Mouse (Mus musculus) limb, embryonic 13.5 days (tissue): ENCODE data around the gene Ephb1. TPM values are rescaled to one million over a fixed set of nuclear protein-coding genes. Genes with fewer than 3 reads are reported as not detected.

Experiments used
- ATAC-seq: fragments of 200-750 bp; cut with Nextera tagmentation; 2 replicates; pipeline ENCODE4 v1.8.0; 2017; ENCODE audit warnings: low read depth, moderate number of reproducible peaks, moderate TSS enrichment; ENCODE audit not compliant: low FRiP score
- H3K27ac ChIP-seq: fragments of 300-500 bp; sonication (generic); 2 replicates; pipeline ENCODE4 v1.5.1; 2015; ENCODE audit warnings: inconsistent platforms, mild to moderate bottlenecking, moderate library complexity
- H3K27me3 ChIP-seq: fragments of 300-500 bp; sonication (generic); 2 replicates; pipeline ENCODE4 v1.6.1; 2015; ENCODE audit warnings: mild to moderate bottlenecking, inconsistent platforms
- H3K36me3 ChIP-seq: fragments of 300-500 bp; sonication (generic); 2 replicates; pipeline ENCODE4 v1.6.1; 2015; ENCODE audit warnings: inconsistent platforms, mild to moderate bottlenecking, moderate library complexity
- H3K4me1 ChIP-seq: fragments of 300-500 bp; sonication (generic); 2 replicates; pipeline ENCODE4 v1.6.1; 2015; ENCODE audit warnings: inconsistent platforms
- H3K4me2 ChIP-seq: fragments of 300-500 bp; sonication (generic); replicated peaks from 2 replicates; pipeline ENCODE4 v1.6.1; 2015; ENCODE audit warnings: inconsistent platforms, mild to moderate bottlenecking, moderate library complexity
- H3K4me3 ChIP-seq: fragments of 300-500 bp; sonication (generic); 2 replicates; pipeline ENCODE4 v1.5.1; 2015; ENCODE audit warnings: moderate library complexity, mild to moderate bottlenecking, inconsistent platforms
- H3K9ac ChIP-seq: fragments of 300-500 bp; sonication (generic); 2 replicates; pipeline ENCODE4 v1.6.1; 2015; ENCODE audit warnings: mild to moderate bottlenecking, inconsistent platforms
- H3K9me3 ChIP-seq: fragments of 300-500 bp; sonication (generic); 2 replicates; pipeline ENCODE4 v1.6.1; 2016; ENCODE audit warnings: inconsistent platforms
- WGBS: fragments of 180-500 bp; shearing (Covaris S2); methylation state at CpG from one replicate; pipeline ENCODE4 v1.1.7; 2015; 5-methylcytosine and 5-hydroxymethylcytosine counted together
- polyA plus RNA-seq: library from polyadenylated mRNA; unstranded; fragments of >200 nt; fragmentation: Nextera tagmentation; extraction: Ambion mirVana; gene quantifications from 2 replicates; pipeline ENCODE4 v1.2.1, GENCODE M21; 2015

The Ephb1 gene
- polyA plus RNA-seq, 1 experiment from 2014 or later: 4.2 TPM

DNA sequence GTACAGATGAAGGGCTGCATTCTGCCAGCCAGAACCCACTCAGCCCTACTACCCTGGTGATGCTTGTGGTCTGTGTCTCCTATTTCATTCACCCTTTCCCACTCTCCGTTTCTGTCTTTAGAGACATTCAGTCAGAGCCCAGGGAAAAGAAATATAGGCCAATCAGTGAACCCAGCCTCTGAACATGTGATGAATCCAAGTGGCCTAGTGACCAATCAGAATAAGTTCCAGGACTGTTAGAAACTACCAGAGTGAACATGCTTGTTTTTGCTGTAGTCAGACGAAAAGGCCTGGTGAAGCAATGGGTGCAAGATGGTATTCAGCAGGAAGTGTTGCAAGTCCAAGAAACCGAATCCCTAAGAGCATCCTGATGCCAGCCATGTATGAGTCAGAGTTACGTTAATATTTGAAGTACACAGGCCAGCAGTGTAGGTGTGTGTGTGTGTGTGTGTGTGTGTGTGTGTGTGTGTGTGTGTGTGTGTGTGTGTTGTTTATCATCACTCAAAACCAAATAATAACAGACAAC lies 26.8 kb downstream of the Ephb1 start:
- H3K9me3 ChIP-seq: no peaks in the 10 kb centered on the region
- H3K4me3 ChIP-seq: no peak overlapping the region
- no peak for ATAC-seq
- WGBS: 84% methylated on average over 4 of the region's 4 CpGs
- H3K9ac ChIP-seq: no peak overlapping the region
- no peaks in the 10 kb centered on the region for H3K36me3 ChIP-seq
- no peak overlapping the region for H3K4me2 ChIP-seq
- H3K27ac ChIP-seq: no peak overlapping the region
- no peaks in the 10 kb centered on the region for H3K4me1 ChIP-seq
- H3K27me3 ChIP-seq: no peaks in the 10 kb centered on the region

DNA sequence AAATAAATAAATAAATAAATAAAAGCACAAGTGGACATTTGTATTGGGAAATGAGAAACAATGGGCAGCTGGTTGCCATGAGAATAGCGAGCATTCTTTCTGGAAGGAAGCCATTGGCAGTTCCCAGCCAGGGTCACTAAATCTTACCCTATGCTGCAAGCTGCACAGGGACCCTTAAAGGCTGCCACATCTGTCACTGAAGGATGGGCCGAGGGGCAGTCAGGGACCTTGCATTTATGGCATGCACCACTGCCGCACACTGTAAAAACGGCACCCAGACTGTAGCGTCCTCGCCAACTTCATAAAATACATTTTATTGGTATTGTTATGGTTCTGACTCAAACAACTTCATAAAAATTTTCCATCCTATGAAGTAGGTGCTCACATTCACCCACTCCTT lies 39.1 kb downstream of the Ephb1 start:
- 70% methylated on average over 6 of the region's 6 CpGs for WGBS
- no peak overlapping the region for H3K27ac ChIP-seq
- H3K27me3 ChIP-seq: no peaks in the 10 kb centered on the region
- H3K4me1 ChIP-seq: no peaks in the 10 kb centered on the region
- ATAC-seq: no peak
- H3K4me3 ChIP-seq: no peak overlapping the region
- no peak overlapping the region for H3K4me2 ChIP-seq
- no peak overlapping the region for H3K9ac ChIP-seq
- H3K9me3 ChIP-seq: no peaks in the 10 kb centered on the region; the same call in 1 of the 2 replicates
- H3K36me3 ChIP-seq: no peaks in the 10 kb centered on the region

- Histone ChIP-seq H3K4me2 (no peak overlapping the region), H3K9ac (no peak overlapping the region), H3K9me3 (no peaks in the 10 kb centered on the region; the same call in 1 of the 2 replicates), H3K27me3 (no peaks in the 10 kb centered on the region), H3K27ac (no peak overlapping the region), H3K36me3 (no peaks in the 10 kb centered on the region), H3K4me3 (no peak overlapping the region), H3K4me1 (0 out of 2 replicates have a peak, but pooled peaks cover 2% of the 10 kb centered on the region)
- ATAC-seq: no peak
- 70% methylated on average over 1 of the region's 1 CpGs for WGBS
Observed at GRCm38 (mm10) chr9:102314795-102315194, 39.7 kb downstream of the Ephb1 start.

DNA sequence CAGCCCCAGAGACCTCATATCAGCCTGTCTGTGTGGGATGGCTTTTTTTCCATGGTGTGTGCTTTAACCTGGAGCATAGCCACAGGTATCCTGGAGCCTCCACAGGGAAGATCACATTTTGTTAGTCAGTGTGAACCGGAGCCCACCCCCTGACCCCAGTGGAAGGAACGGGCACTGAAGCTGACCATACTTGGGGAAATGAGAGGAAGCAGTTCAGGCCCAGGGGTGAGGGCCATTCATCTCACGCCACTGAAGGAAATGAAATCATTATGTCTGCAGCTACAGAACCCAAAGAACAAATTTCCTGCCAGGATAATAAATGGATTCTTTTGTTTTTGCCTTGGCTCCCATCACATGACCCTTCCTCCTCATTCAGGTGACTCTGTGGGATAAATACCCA lies 44.1 kb downstream of the Ephb1 start:
- no peak for ATAC-seq
- Histone ChIP-seq H3K9ac (no peak overlapping the region), H3K9me3 (no peaks in the 10 kb centered on the region; the same call in 1 of the 2 replicates), H3K27ac (no peak overlapping the region; the same call in 1 of the 2 replicates), H3K4me1 (0 out of 2 replicates have a peak, but pooled peaks cover 2% of the 10 kb centered on the region), H3K36me3 (no peaks in the 10 kb centered on the region), H3K27me3 (no peaks in the 10 kb centered on the region), H3K4me2 (no peak overlapping the region), H3K4me3 (no peak overlapping the region)
- 22% methylated on average over 3 of the region's 3 CpGs for WGBS

GRCm38 (mm10) chr9:102309278-102309677 lies 45.2 kb downstream of the Ephb1 start:
- Histone ChIP-seq H3K4me2 (no peak overlapping the region), H3K27ac (no peak overlapping the region), H3K4me3 (no peak overlapping the region), H3K9ac (no peak overlapping the region), H3K9me3 (no peaks in the 10 kb centered on the region; the same call in 1 of the 2 replicates), H3K36me3 (no peaks in the 10 kb centered on the region), H3K27me3 (no peaks in the 10 kb centered on the region), H3K4me1 (0 out of 2 replicates have a peak, but pooled peaks cover 3% of the 10 kb centered on the region)
- ATAC-seq: no peak
- 89% methylated on average over 7 of the region's 7 CpGs for WGBS

- 35% methylated on average over 4 of the region's 4 CpGs for WGBS
- no peak overlapping the region for H3K4me3 ChIP-seq
- no peak overlapping the region for H3K27ac ChIP-seq
- no peaks in the 10 kb centered on the region; the same call in 1 of the 2 replicates for H3K27me3 ChIP-seq
- no peaks in the 10 kb centered on the region; the same call in 1 of the 2 replicates for H3K9me3 ChIP-seq
- no peak overlapping the region for H3K4me2 ChIP-seq
- ATAC-seq: no peak
- H3K9ac ChIP-seq: no peak overlapping the region
- 0 out of 2 replicates have a peak, but pooled peaks cover 8% of the 10 kb centered on the region for H3K4me1 ChIP-seq
- no peaks in the 10 kb centered on the region for H3K36me3 ChIP-seq
Observed at GRCm38 (mm10) chr9:102307656-102308055, 46.8 kb downstream of the Ephb1 start.

DNA sequence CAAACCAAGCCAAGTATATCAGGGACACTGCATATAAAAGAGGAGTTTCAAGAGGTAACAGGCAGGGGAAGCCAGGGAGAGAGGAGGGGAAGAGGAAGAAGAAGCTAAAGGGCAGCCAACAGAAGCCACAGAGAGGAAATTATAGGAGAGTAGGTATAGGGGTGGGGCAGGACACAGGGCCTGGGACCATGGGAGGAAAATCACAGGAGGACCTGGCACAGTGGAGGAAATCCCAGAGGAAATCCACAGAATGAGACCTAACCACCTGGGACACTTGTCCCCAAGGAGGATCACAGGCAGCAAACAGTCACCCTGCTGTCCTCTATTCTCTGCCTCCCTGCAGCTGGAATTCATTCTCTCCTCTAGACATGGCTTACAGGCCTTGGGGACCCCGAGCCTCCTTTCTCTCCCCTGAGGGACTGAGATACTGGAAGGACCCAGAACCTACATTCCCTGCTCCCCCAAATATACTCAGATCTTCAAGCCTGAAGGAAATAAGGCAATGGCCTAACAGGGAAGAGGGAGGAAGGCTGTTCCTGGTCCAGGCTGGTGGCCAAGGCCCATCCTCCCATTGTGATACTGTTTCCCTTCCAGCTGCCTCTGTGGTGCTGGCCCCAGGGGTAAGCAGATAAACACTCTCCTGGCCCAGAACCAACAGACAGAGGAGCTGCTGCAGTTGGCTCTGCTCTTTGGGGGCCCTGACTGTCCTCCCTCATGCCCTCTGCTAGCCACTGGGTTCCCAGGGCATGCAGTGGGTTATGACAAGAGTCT lies 47.7 kb downstream of the Ephb1 start:
- Histone ChIP-seq H3K4me2 (no peak overlapping the region), H3K27ac (no peak overlapping the region), H3K4me3 (no peak overlapping the region), H3K4me1 (0 out of 2 replicates have a peak, but pooled peaks cover 8% of the 10 kb centered on the region), H3K9me3 (no peaks in the 10 kb centered on the region; the same call in 1 of the 2 replicates), H3K9ac (no peak overlapping the region), H3K27me3 (peaks cover 2% of the 10 kb centered on the region; the same call in 1 of the 2 replicates), H3K36me3 (no peaks in the 10 kb centered on the region)
- WGBS: 62% methylated on average over 1 of the region's 1 CpGs
- ATAC-seq: no peak

DNA sequence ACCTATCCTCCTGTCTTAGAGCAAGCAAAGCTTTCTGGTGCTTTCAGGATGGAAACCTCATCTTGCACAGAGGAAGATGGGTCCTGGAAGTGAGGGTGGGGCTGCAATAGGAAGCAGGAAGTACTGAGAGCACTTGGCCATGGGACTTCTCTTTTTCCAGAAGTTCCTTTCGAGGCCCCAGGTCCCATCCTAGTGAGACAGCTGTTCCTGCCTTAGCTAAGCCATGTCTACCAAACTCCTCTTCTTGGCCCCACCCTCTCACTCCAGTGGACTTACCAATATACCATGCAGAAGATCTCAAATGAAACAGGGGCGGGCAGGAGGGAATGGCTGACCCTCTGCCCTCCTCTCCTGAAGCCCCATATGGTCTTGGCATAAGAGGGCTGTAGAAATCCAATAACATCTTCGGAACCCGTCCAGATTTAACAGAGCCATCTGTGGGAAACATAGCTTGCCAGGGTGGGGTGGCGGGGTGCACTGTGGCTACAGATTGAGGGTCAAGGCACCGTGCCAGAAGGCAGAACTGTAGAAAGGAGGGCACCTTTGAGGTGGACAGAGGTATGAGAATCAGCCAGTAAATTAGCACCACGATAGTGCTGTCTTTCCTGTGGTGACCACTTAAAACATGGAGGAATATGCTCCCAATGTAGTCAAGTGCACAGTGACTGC lies 48.9 kb downstream of the Ephb1 start:
- Histone ChIP-seq H3K4me2 (no peak overlapping the region), H3K9ac (no peak overlapping the region), H3K4me3 (no peak overlapping the region), H3K36me3 (no peaks in the 10 kb centered on the region), H3K27ac (no peak overlapping the region), H3K4me1 (0 out of 2 replicates have a peak, but pooled peaks cover 8% of the 10 kb centered on the region), H3K9me3 (no peaks in the 10 kb centered on the region), H3K27me3 (peaks cover 8% of the 10 kb centered on the region; the same call in 1 of the 2 replicates)
- no peak for ATAC-seq
- 85% methylated on average over 7 of the region's 7 CpGs for WGBS

DNA sequence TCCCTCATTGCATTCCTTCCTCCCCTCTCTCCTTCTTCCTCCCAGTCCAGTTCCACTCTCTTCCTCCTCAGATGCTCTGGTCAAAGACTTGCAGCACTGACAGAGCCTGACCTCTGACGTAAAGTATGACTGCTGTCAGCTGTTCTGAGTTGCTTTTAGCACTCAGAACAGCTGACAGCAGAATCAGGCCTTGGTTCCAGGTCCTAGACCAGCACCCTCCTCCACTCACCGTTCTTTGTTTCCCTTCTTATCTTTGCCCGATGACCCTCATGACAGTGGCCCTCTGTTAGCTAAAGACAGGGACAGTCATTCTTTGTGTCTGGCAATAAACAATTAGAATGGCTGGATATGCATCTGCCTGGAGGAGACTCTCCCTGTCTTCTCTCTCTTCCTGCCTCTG lies 49.7 kb downstream of the Ephb1 start:
- 68% methylated on average over 3 of the region's 3 CpGs for WGBS
- Histone ChIP-seq H3K9me3 (no peaks in the 10 kb centered on the region), H3K27me3 (peaks cover 9% of the 10 kb centered on the region; the same call in 1 of the 2 replicates), H3K27ac (no peak overlapping the region), H3K36me3 (no peaks in the 10 kb centered on the region), H3K4me2 (no peak overlapping the region), H3K4me1 (0 out of 2 replicates have a peak, but pooled peaks cover 6% of the 10 kb centered on the region), H3K9ac (no peak overlapping the region), H3K4me3 (no peak overlapping the region)
- ATAC-seq: no peak

DNA sequence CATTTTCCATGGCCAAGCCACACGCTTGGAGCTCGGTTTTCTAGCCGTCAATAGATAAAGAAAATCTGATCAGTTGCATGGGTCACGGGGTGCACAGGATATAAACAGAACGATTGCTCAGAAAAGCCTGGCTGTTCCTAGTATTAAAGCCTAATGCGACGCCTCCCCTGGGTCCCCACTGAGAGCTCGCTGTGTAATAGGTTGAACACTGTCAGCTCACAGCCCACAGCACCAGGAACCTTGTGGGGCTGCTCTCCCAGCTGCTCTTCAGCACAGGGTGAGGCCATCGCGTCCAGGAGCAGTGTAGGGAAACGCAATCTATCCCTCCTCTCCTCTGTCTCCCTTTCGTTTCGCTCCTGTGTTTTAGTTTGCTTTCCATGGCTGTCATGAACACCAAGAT lies 50.6 kb downstream of the Ephb1 start:
- no peak for ATAC-seq

DNA sequence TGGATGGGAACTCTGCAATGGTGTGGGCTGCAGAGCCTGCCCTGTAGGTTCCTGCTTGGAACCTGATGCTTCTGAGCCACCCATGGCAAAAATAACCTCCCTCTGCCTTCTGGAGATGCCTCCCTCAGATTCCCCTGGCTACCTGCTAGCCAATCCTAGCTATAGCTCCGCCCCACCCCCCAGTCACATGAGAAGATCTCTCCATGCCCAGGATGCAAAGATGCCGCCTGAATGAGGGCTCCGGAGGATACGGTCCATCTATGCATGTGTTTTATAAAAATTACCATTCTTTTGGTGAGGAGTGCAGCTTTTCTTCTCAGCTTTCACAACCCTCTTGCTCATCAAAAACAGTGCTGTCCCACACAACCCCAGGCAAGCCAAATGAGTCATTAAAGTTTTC lies 53.5 kb downstream of the Ephb1 start:
- ATAC-seq: no peak
- H3K4me1 ChIP-seq: 0 out of 2 replicates have a peak, but pooled peaks cover 6% of the 10 kb centered on the region
- H3K9ac ChIP-seq: no peak overlapping the region
- H3K27me3 ChIP-seq: peaks cover 9% of the 10 kb centered on the region; the same call in 1 of the 2 replicates
- WGBS: 82% methylated on average over 4 of the region's 4 CpGs
- H3K4me3 ChIP-seq: no peak overlapping the region
- H3K36me3 ChIP-seq: no peaks in the 10 kb centered on the region
- H3K9me3 ChIP-seq: no peaks in the 10 kb centered on the region
- H3K4me2 ChIP-seq: no peak overlapping the region
- no peak overlapping the region for H3K27ac ChIP-seq

More for the DNA sequence above, 50.6 kb downstream of the Ephb1 start:
- Histone ChIP-seq H3K9ac (no peak overlapping the region), H3K4me1 (0 out of 2 replicates have a peak, but pooled peaks cover 6% of the 10 kb centered on the region), H3K36me3 (no peaks in the 10 kb centered on the region), H3K9me3 (no peaks in the 10 kb centered on the region), H3K4me2 (no peak overlapping the region), H3K4me3 (no peak overlapping the region), H3K27me3 (peaks cover 9% of the 10 kb centered on the region; the same call in 1 of the 2 replicates), H3K27ac (no peak overlapping the region)
- 58% methylated on average over 13 of the region's 13 CpGs for WGBS

- no peak for ATAC-seq
- Histone ChIP-seq H3K36me3 (no peaks in the 10 kb centered on the region), H3K9ac (no peak overlapping the region), H3K27ac (no peak overlapping the region), H3K4me2 (no peak overlapping the region), H3K4me1 (no peaks in the 10 kb centered on the region), H3K9me3 (no peaks in the 10 kb centered on the region), H3K27me3 (peaks cover 9% of the 10 kb centered on the region; the same call in 1 of the 2 replicates), H3K4me3 (no peak overlapping the region)
- WGBS: 25% methylated on average over 8 of the region's 8 CpGs
Observed at GRCm38 (mm10) chr9:102298741-102299140, 55.8 kb downstream of the Ephb1 start.
